ENCODE assay signal across 9 mouse cellular contexts in the genomic region with DNA sequence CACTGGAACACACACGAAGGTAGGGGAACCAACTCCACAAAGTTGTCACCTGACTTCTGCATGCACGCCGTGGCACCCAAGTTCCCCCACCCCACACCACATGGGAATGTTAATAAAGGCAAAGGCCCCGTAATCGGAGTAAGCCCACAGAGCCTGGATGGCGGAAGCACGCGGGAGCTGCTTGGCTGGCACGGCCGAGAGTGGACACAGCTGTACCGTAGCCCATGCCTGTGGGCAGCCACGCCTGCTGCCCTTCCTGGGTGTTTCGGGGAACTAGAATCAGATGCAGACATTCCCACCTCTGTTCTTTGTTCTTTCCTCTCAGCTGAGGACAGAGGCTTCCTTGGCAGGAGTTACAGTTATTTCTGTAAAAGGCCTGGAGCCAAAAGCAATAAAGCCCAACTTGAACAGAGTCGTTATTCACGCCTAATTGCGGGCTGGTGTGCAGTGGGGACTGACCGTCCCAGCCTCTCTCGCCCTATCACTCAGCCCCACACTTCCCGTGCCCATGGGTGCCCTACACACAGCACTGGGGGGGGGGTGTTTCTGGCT. TPM values are rescaled to one million over a fixed set of nuclear protein-coding genes. Genes with fewer than 3 reads are reported as not detected.
DNase-seq lines count a peak whose midpoint lies in the region; ATAC-seq and TF ChIP-seq lines count a peak whose summit lies in the region.
"Had no signal": no experiment of that assay in that cellular context is flagged by ENCODE, and none has a peak within 500 bp of the region (broad histone marks: within the 10 kb centered on the region; RNA-seq: fewer than 3 reads in every experiment).

No protein-coding gene starts in this region.

- TF ChIP-seq CTCF in cortical plate, adult 2 months (IDR thresholded peaks at IDR 0.05; ENCODE audit: extremely low read depth, insufficient read depth, low read length) = no peak
- no peak for TF ChIP-seq CTCF in heart, postnatal 0 days (IDR thresholded peaks at IDR 0.05; ENCODE audit: low read depth)

- no peak for TF ChIP-seq EP300 in heart, postnatal 0 days (IDR thresholded peaks at IDR 0.05; ENCODE audit: low read depth)

- peak; percentile 39 for DNase-seq in left cerebral cortex, adult 11 months (ENCODE audit: low spot score)
- DNase-seq in left cerebral cortex, postnatal 4 days = no peak
- DNase-seq in heart, postnatal 0 days (ENCODE audit: low spot score) = peak; percentile 66
- DNase-seq in layer of hippocampus, adult 8-10 months (ENCODE audit: low spot score in 2 of 2) = peak; percentile 39 to 42
- no peak for DNase-seq in liver, embryonic 11.5 days (ENCODE audit: low spot score)
- DNase-seq: liver, embryonic 13.5 days had no signal

- H3K9me3 ChIP-seq in heart, postnatal 0 days (replicated peaks; ENCODE audit: control insufficient read depth, low read length) = no peaks in the 10 kb centered on the region
- H3K9me3 ChIP-seq in neural tube, embryonic 14.5 days (ENCODE audit: control insufficient read depth, low read length) = no peaks in the 10 kb centered on the region
- H3K9me3 ChIP-seq in liver, embryonic 11.5 days (ENCODE audit: control insufficient read depth, low read length) = no peaks in the 10 kb centered on the region
- H3K9me3 ChIP-seq: liver, embryonic 13.5 days had no signal

- TF ChIP-seq POLR2A in cortical plate, adult 2 months (IDR thresholded peaks at IDR 0.05; ENCODE audit: extremely low read depth, insufficient read depth, low read length) = no peak

- H3K9ac ChIP-seq in heart, postnatal 0 days (replicated peaks; ENCODE audit: low read depth, low read length) = no peak overlapping the region
- peak overlapping the region; percentile 44 for H3K9ac ChIP-seq in neural tube, embryonic 14.5 days (replicated peaks; ENCODE audit: low read depth, low read length)
- H3K9ac ChIP-seq in liver, embryonic 11.5 days (ENCODE audit: low read depth, low read length) = no peak overlapping the region
- H3K9ac ChIP-seq: liver, embryonic 13.5 days had no signal

- no peaks in the 10 kb centered on the region for H3K27me3 ChIP-seq in heart, postnatal 0 days (ENCODE audit: control insufficient read depth, insufficient read depth, low read length)
- no peaks in the 10 kb centered on the region for H3K27me3 ChIP-seq in neural tube, embryonic 14.5 days (ENCODE audit: control insufficient read depth, insufficient read depth, low read length)
- no peaks in the 10 kb centered on the region for H3K27me3 ChIP-seq in liver, embryonic 11.5 days (replicated peaks; ENCODE audit: control insufficient read depth, insufficient read depth, low read length)

- peak overlapping the region; percentile 9; the same call in 1 of the 2 replicates for H3K4me2 ChIP-seq in heart, postnatal 0 days (ENCODE audit: low read depth, low read length)
- H3K4me2 ChIP-seq in neural tube, embryonic 14.5 days (ENCODE audit: low read depth, low read length) = peak overlapping the region; percentile 18; the same call in 1 of the 2 replicates
- H3K4me2 ChIP-seq in liver, embryonic 11.5 days = no peak overlapping the region
- H3K4me2 ChIP-seq: liver, embryonic 13.5 days had no signal

- peak overlapping the region; percentile 32; the same call in 1 of the 2 replicates for H3K27ac ChIP-seq in cortical plate, adult 2 months (ENCODE audit: insufficient read depth, low read length)
- H3K27ac ChIP-seq in heart, postnatal 0 days (ENCODE audit: low read depth) = peak overlapping the region; percentile 77
- peak overlapping the region; percentile 78 for H3K27ac ChIP-seq in neural tube, embryonic 14.5 days (ENCODE audit: low read depth, low read length)
- H3K27ac ChIP-seq in liver, embryonic 11.5 days (ENCODE audit: low read depth, low read length) = no peak overlapping the region
- H3K27ac ChIP-seq: liver, embryonic 13.5 days had no signal

- 28% methylated on average over 19 of the region's 19 CpGs for WGBS in heart, postnatal 0 days
- 19% methylated on average over 19 of the region's 19 CpGs for WGBS in neural tube, embryonic 14.5 days
- 73% methylated on average over 19 of the region's 19 CpGs for WGBS in liver, embryonic 11.5 days

- H3K4me3 ChIP-seq in cortical plate, adult 2 months (ENCODE audit: insufficient read depth, low read length) = no peak overlapping the region
- H3K4me3 ChIP-seq in heart, postnatal 0 days (ENCODE audit: low read depth, low read length) = no peak overlapping the region
- no peak overlapping the region for H3K4me3 ChIP-seq in neural tube, embryonic 14.5 days (ENCODE audit: low read depth, low read length)
- H3K4me3 ChIP-seq in liver, embryonic 11.5 days (ENCODE audit: low read depth, low read length) = no peak overlapping the region
- H3K4me3 ChIP-seq: liver, embryonic 13.5 days had no signal

- ATAC-seq in heart, postnatal 0 days (ENCODE audit: insufficient read depth, low read depth) = peak; percentile 59
- peak; percentile 86 for ATAC-seq in neural tube, embryonic 14.5 days (ENCODE audit: low read depth)
- no peak for ATAC-seq in liver, embryonic 11.5 days (replicated peaks; ENCODE audit: low FRiP score)
- no peak for ATAC-seq in activated CD4-positive, CD25-positive, alpha-beta regulatory T cell, adult 4 months

- no peaks in the 10 kb centered on the region for H3K36me3 ChIP-seq in heart, postnatal 0 days (replicated peaks; ENCODE audit: control insufficient read depth, insufficient read depth, low read length)
- no peaks in the 10 kb centered on the region for H3K36me3 ChIP-seq in neural tube, embryonic 14.5 days (ENCODE audit: control insufficient read depth, insufficient read depth, low read length)
- H3K36me3 ChIP-seq in liver, embryonic 11.5 days (ENCODE audit: control insufficient read depth, insufficient read depth, low read length) = no peaks in the 10 kb centered on the region; the same call in 1 of the 2 replicates
- H3K36me3 ChIP-seq: liver, embryonic 13.5 days had no signal

- H3K4me1 ChIP-seq in cortical plate, adult 2 months (ENCODE audit: control insufficient read depth, insufficient read depth, low read length) = peaks cover 4% of the 10 kb centered on the region; the same call in 1 of the 2 replicates
- peaks cover 59% of the 10 kb centered on the region for H3K4me1 ChIP-seq in heart, postnatal 0 days (ENCODE audit: control insufficient read depth, insufficient read depth)
- H3K4me1 ChIP-seq in neural tube, embryonic 14.5 days (ENCODE audit: control insufficient read depth, insufficient read depth, low read length) = peaks cover 21% of the 10 kb centered on the region
- H3K4me1 ChIP-seq in liver, embryonic 11.5 days (replicated peaks; ENCODE audit: control insufficient read depth, insufficient read depth, low read length) = no peaks in the 10 kb centered on the region
- H3K4me1 ChIP-seq: liver, embryonic 13.5 days had no signal

- intact Hi-C loops in left cerebral cortex, postnatal 4 days (cut with DNase I) = no loop called here

RNA-seq across cellular contexts. Expression of gene Sulf2, which starts 12.8 kb away (rescaled TPM):
- total RNA-seq in left cerebral cortex, postnatal 4 days (2021) = 100 to 1,000 TPM; 153 to 162 TPM
- 69.5 and 75.0 TPM in 2 replicates for polyA plus RNA-seq in cortical plate, adult 2 months (2012; rRNA removed)
- total RNA-seq in heart, postnatal 0 days (2014; rRNA removed; ENCODE audit: low replicate concordance) = 86.5 and 94.0 TPM in 2 replicates
- 51.9 and 54.8 TPM in 2 replicates for polyA plus RNA-seq in heart, postnatal 0 days (2015; fragmentation: Nextera tagmentation; extraction: Ambion mirVana)
- 100 to 1,000 TPM; 103 to 126 (median 119) TPM for total RNA-seq in layer of hippocampus, adult 8-10 months (2022)
- polyA plus RNA-seq in neural tube, embryonic 14.5 days (2014; fragmentation: Nextera tagmentation; extraction: Ambion mirVana) = 134 and 141 TPM in 2 replicates
- 30.3 and 32.4 TPM in 2 replicates for polyA plus RNA-seq in liver, embryonic 11.5 days (2014; fragmentation: Nextera tagmentation; extraction: Ambion mirVana)
- 1 to 10 TPM; 1.3 to 1.5 TPM for polyA plus RNA-seq in activated CD4-positive, CD25-positive, alpha-beta regulatory T cell, adult 4 months (2017; shearing (Covaris generic))

Comparison
In these comparisons a context has a peak if more than half of its experiments do, and no peak if none do; other contexts are left out.
1. DNase-seq: peak in left cerebral cortex, adult 11 months (single experiment), heart, postnatal 0 days (single experiment) and layer of hippocampus, adult 8-10 months (2 of 2); none in left cerebral cortex, postnatal 4 days (single experiment) and liver, embryonic 11.5 days (single experiment).
2. ATAC-seq: peak in heart, postnatal 0 days (single experiment) and neural tube, embryonic 14.5 days (single experiment); none in liver, embryonic 11.5 days (single experiment) and activated CD4-positive, CD25-positive, alpha-beta regulatory T cell, adult 4 months (single experiment).
3. RNA of gene Sulf2, which starts 12.8 kb away (polyA plus RNA-seq): 134 to 141 TPM in neural tube, embryonic 14.5 days, 69.5 to 75.0 TPM in cortical plate, adult 2 months, 51.9 to 54.8 TPM in heart, postnatal 0 days and 30.3 to 32.4 TPM in liver, embryonic 11.5 days; 1.3 to 1.5 TPM in activated CD4-positive, CD25-positive, alpha-beta regulatory T cell, adult 4 months; every median in the first group is over 10 times any median in the second.